In genomic region chr7:98967672-98968071, GRCm38 (mm10) we compare ENCODE assay signal across 12 mouse cellular contexts.
DNase-seq lines count a peak whose midpoint lies in the region; ATAC-seq and TF ChIP-seq lines count a peak whose summit lies in the region.
"Had no signal": no experiment of that assay in that cellular context is flagged by ENCODE, and none has a peak within 500 bp of the region (broad histone marks: within the 10 kb centered on the region; RNA-seq: fewer than 3 reads in every experiment).

No protein-coding gene starts in this region.

- TF ChIP-seq EP300 in heart, postnatal 0 days (IDR thresholded peaks at IDR 0.05; ENCODE audit: low read depth): no peak

- no peak overlapping the region; the same call in 1 of the 2 replicates for H3K9ac ChIP-seq in heart, postnatal 0 days (replicated peaks; ENCODE audit: low read depth, low read length)
- H3K9ac ChIP-seq in embryonic facial prominence, embryonic 14.5 days (ENCODE audit: low read depth, low read length): peak overlapping the region; percentile 30; the same call in 1 of the 2 replicates
- H3K9ac ChIP-seq in forebrain, postnatal 0 days: 0 out of 2 replicates have a peak overlapping the region, but pooled peaks have one; percentile 45
- H3K9ac ChIP-seq in midbrain, embryonic 15.5 days: peak overlapping the region; percentile 18
- H3K9ac ChIP-seq: embryonic facial prominence, embryonic 15.5 days had no signal

- 42% methylated on average over 7 of the region's 7 CpGs for WGBS in heart, postnatal 0 days
- 35% methylated on average over 7 of the region's 7 CpGs for WGBS in embryonic facial prominence, embryonic 14.5 days
- WGBS in forebrain, postnatal 0 days: 40% methylated on average over 7 of the region's 7 CpGs
- WGBS in midbrain, embryonic 15.5 days: 40% methylated on average over 7 of the region's 7 CpGs

- no peaks in the 10 kb centered on the region for H3K9me3 ChIP-seq in heart, postnatal 0 days (replicated peaks; ENCODE audit: control insufficient read depth, low read length)
- H3K9me3 ChIP-seq in embryonic facial prominence, embryonic 14.5 days (ENCODE audit: control insufficient read depth, low read length): no peaks in the 10 kb centered on the region
- H3K9me3 ChIP-seq in forebrain, postnatal 0 days (ENCODE audit: low read length): no peaks in the 10 kb centered on the region
- no peaks in the 10 kb centered on the region for H3K9me3 ChIP-seq in midbrain, embryonic 15.5 days
- H3K9me3 ChIP-seq: embryonic facial prominence, embryonic 15.5 days had no signal

- peak overlapping the region; percentile 2; the same call in 1 of the 2 replicates for H3K4me2 ChIP-seq in heart, postnatal 0 days (ENCODE audit: low read depth, low read length)
- H3K4me2 ChIP-seq in embryonic facial prominence, embryonic 14.5 days (ENCODE audit: low read depth, low read length): peak overlapping the region; percentile 41
- no peak overlapping the region for H3K4me2 ChIP-seq in forebrain, postnatal 0 days (ENCODE audit: low read depth)
- H3K4me2 ChIP-seq in midbrain, embryonic 15.5 days: peak overlapping the region; percentile 45

- no peak for DNase-seq in heart, postnatal 0 days (ENCODE audit: low spot score)
- DNase-seq in heart, adult 9 months (ENCODE audit: low spot score in 2 of 2): no peak
- DNase-seq in embryonic facial prominence, embryonic 14.5 days (ENCODE audit: low spot score): no peak
- DNase-seq in forebrain, postnatal 0 days: no peak
- DNase-seq in kidney, postnatal 14 days: no peak
- DNase-seq in ovary, adult 18-20 months (ENCODE audit: low spot score): no peak
- DNase-seq: cerebellum, adult 8-10 months; lung, adult 2 months; thymus, postnatal 14 days had no signal

- H3K27ac ChIP-seq in heart, postnatal 0 days (ENCODE audit: low read depth): no peak overlapping the region
- H3K27ac ChIP-seq in embryonic facial prominence, embryonic 14.5 days (replicated peaks; ENCODE audit: low read depth, low read length): no peak overlapping the region
- H3K27ac ChIP-seq in forebrain, postnatal 0 days (ENCODE audit: low read depth, low read length): no peak overlapping the region
- no peak overlapping the region for H3K27ac ChIP-seq in midbrain, embryonic 15.5 days
- H3K27ac ChIP-seq: embryonic facial prominence, embryonic 15.5 days had no signal

- TF ChIP-seq CTCF in heart, postnatal 0 days (IDR thresholded peaks at IDR 0.05; ENCODE audit: low read depth): no peak
- no peak for TF ChIP-seq CTCF in forebrain, postnatal 0 days (IDR thresholded peaks at IDR 0.05; ENCODE audit: low read depth)

- no peak for ATAC-seq in heart, postnatal 0 days (ENCODE audit: insufficient read depth, low read depth)
- ATAC-seq in embryonic facial prominence, embryonic 14.5 days (ENCODE audit: low read depth): peak; percentile 47; the same call in 1 of the 2 replicates
- no peak for ATAC-seq in forebrain, postnatal 0 days
- no peak for ATAC-seq in midbrain, embryonic 15.5 days (replicated peaks)

- no peak overlapping the region for H3K4me3 ChIP-seq in heart, postnatal 0 days (ENCODE audit: low read depth, low read length)
- no peak overlapping the region for H3K4me3 ChIP-seq in embryonic facial prominence, embryonic 14.5 days (ENCODE audit: low read depth, low read length)
- no peak overlapping the region for H3K4me3 ChIP-seq in forebrain, postnatal 0 days (ENCODE audit: low read depth, low read length)
- H3K4me3 ChIP-seq in midbrain, embryonic 15.5 days: peak overlapping the region; percentile 10; the same call in 1 of the 2 replicates
- H3K4me3 ChIP-seq: embryonic facial prominence, embryonic 15.5 days had no signal

- no peaks in the 10 kb centered on the region for H3K36me3 ChIP-seq in heart, postnatal 0 days (replicated peaks; ENCODE audit: control insufficient read depth, insufficient read depth, low read length)
- no peaks in the 10 kb centered on the region for H3K36me3 ChIP-seq in embryonic facial prominence, embryonic 14.5 days (ENCODE audit: control insufficient read depth, insufficient read depth, low read length)
- no peaks in the 10 kb centered on the region for H3K36me3 ChIP-seq in forebrain, postnatal 0 days (ENCODE audit: insufficient read depth)
- H3K36me3 ChIP-seq in midbrain, embryonic 15.5 days (replicated peaks): no peaks in the 10 kb centered on the region
- H3K36me3 ChIP-seq: embryonic facial prominence, embryonic 15.5 days had no signal

- H3K4me1 ChIP-seq in heart, postnatal 0 days (ENCODE audit: control insufficient read depth, insufficient read depth): peaks cover 8% of the 10 kb centered on the region; the same call in 1 of the 2 replicates
- peaks cover 14% of the 10 kb centered on the region for H3K4me1 ChIP-seq in embryonic facial prominence, embryonic 14.5 days (ENCODE audit: control insufficient read depth, insufficient read depth, low read length)
- 0 out of 2 replicates have a peak, but pooled peaks cover 3% of the 10 kb centered on the region for H3K4me1 ChIP-seq in forebrain, postnatal 0 days (ENCODE audit: insufficient read depth)
- H3K4me1 ChIP-seq in midbrain, embryonic 15.5 days: peaks cover 13% of the 10 kb centered on the region

- H3K27me3 ChIP-seq in heart, postnatal 0 days (ENCODE audit: control insufficient read depth, insufficient read depth, low read length): no peaks in the 10 kb centered on the region
- no peaks in the 10 kb centered on the region for H3K27me3 ChIP-seq in embryonic facial prominence, embryonic 14.5 days (replicated peaks; ENCODE audit: control insufficient read depth, insufficient read depth, low read length)
- no peaks in the 10 kb centered on the region for H3K27me3 ChIP-seq in forebrain, postnatal 0 days (ENCODE audit: insufficient read depth, low read length)
- H3K27me3 ChIP-seq in midbrain, embryonic 15.5 days (replicated peaks): 0 out of 2 replicates have a peak, but pooled peaks cover 3% of the 10 kb centered on the region
- H3K27me3 ChIP-seq: CH12.LX; embryonic facial prominence, embryonic 15.5 days had no signal
